ENCODE assay signal across 8 mouse cellular contexts in the genomic region with DNA sequence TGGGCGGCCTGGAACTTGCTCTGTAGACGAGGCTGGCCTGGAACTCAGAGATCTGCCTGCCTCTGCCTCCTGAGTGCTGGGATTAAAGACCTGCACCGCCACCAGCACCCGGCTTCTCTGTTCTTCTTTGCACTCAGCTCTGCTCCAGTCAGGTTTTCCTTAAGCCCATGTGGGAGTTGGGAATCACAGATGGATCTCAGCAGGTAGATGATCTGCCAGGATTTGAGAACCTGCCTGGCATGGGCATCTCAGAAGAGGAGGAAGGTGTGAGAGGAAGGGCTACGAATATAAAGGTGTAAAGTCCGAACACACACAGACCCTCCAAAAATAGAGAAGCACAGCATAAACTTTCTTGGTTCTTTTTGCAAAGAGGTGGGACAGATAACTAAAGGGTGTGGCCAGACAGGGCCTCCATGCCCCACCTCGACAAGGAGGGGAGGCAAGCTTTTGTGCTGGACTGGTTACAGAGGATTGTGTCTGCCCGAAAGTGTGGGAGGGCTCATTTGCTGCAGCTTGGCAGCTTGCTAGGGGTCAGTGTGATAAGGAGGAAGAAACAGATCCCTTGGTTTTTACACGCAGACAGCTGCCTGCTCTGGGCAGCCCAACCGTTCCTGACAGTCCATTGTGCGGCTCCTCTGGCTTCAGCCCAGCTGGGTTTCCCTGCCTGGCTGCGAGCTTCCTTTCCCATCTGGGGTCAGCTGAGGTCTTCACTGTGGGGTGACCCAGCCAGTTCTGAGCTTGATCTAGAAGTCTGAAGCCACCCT. TPM values are rescaled to one million over a fixed set of nuclear protein-coding genes. Genes with fewer than 3 reads are reported as not detected.
DNase-seq lines count a peak whose midpoint lies in the region; ATAC-seq and TF ChIP-seq lines count a peak whose summit lies in the region.

No protein-coding gene starts in this region.

- peak; percentile 60 for ATAC-seq in liver, embryonic 14.5 days (ENCODE audit: insufficient read depth)
- no peak for ATAC-seq in hindbrain, embryonic 12.5 days (ENCODE audit: low FRiP score)

- intact Hi-C loops in heart, postnatal 10 days (cut with DNase I) = no loop called here

- H3K9me3 ChIP-seq in liver, embryonic 14.5 days (ENCODE audit: control insufficient read depth, low read length) = no peaks in the 10 kb centered on the region
- H3K9me3 ChIP-seq in hindbrain, embryonic 12.5 days (replicated peaks) = no peaks in the 10 kb centered on the region

- H3K27me3 ChIP-seq in C2C12 (ENCODE audit: control insufficient read depth, insufficient read depth, insufficient read length) = no peaks in the 10 kb centered on the region
- no peaks in the 10 kb centered on the region for H3K27me3 ChIP-seq in liver, embryonic 14.5 days (ENCODE audit: control insufficient read depth, insufficient read depth, low read length)
- no peaks in the 10 kb centered on the region for H3K27me3 ChIP-seq in hindbrain, embryonic 12.5 days

- H3K4me2 ChIP-seq in liver, embryonic 14.5 days (ENCODE audit: low read depth) = peak overlapping the region; percentile 69
- H3K4me2 ChIP-seq in hindbrain, embryonic 12.5 days (replicated peaks) = no peak overlapping the region

- peak overlapping the region; percentile 56 for H3K9ac ChIP-seq in liver, embryonic 14.5 days (replicated peaks)
- H3K9ac ChIP-seq in hindbrain, embryonic 12.5 days = no peak overlapping the region

- peak; percentile 65 for TF ChIP-seq EP300 in liver, embryonic 14.5 days (IDR thresholded peaks at IDR 0.05; ENCODE audit: low read depth)

- H3K79me2 ChIP-seq in C2C12 (ENCODE audit: control insufficient read depth, insufficient read depth) = peaks cover 86% of the 10 kb centered on the region

- no peaks in the 10 kb centered on the region for H3K36me3 ChIP-seq in C2C12 (ENCODE audit: control insufficient read depth, insufficient read depth)
- H3K36me3 ChIP-seq in liver, embryonic 14.5 days (replicated peaks; ENCODE audit: control insufficient read depth, insufficient read depth, low read depth) = no peaks in the 10 kb centered on the region; the same call in none of the 2 replicates
- peaks cover 8% of the 10 kb centered on the region; the same call in 1 of the 2 replicates for H3K36me3 ChIP-seq in hindbrain, embryonic 12.5 days

- H3K27ac ChIP-seq in liver, embryonic 14.5 days = peak overlapping the region; percentile 88
- no peak overlapping the region; the same call in 1 of the 2 replicates for H3K27ac ChIP-seq in hindbrain, embryonic 12.5 days

- TF ChIP-seq CTCF in C2C12 (IDR thresholded peaks at IDR 0.05; ENCODE audit: control insufficient read depth, insufficient read depth, insufficient read length) = no peak
- TF ChIP-seq CTCF in liver, embryonic 14.5 days (IDR thresholded peaks at IDR 0.05; ENCODE audit: low read depth) = no peak

- peaks cover 81 to 88% of the 10 kb centered on the region in 2 experiments for H3K4me1 ChIP-seq in liver, embryonic 14.5 days (replicated peaks; ENCODE audit: control insufficient read depth in 2 of 2, insufficient read depth in 2 of 2, low read length in 1 of 2)
- H3K4me1 ChIP-seq in hindbrain, embryonic 12.5 days = no peaks in the 10 kb centered on the region

- H3K4me3 ChIP-seq in C2C12 (ENCODE audit: insufficient read depth, poor library complexity, severe bottlenecking) = no peak overlapping the region
- peak overlapping the region; percentile 16 to 30 for H3K4me3 ChIP-seq in liver, embryonic 14.5 days (ENCODE audit: insufficient read depth in 1 of 2, low read depth in 2 of 2, low read length in 2 of 2)
- no peak overlapping the region for H3K4me3 ChIP-seq in hindbrain, embryonic 12.5 days

- peak; percentile 75 for DNase-seq in adipocyte (ENCODE audit: low spot score)
- DNase-seq in embryo, embryonic 11 days = peak; percentile 19
- peak; percentile 93 to 95 for DNase-seq in heart, postnatal 10 days
- DNase-seq in liver, embryonic 14.5 days (ENCODE audit: low read depth in 3 of 3, low spot score in 3 of 3) = peak in 2 of 3 experiments; percentile 60 to 63
- peak; percentile 85 for DNase-seq in testis, postnatal 10 days (ENCODE audit: low spot score)
- no peak for DNase-seq in neural tube, embryonic 10.5 days (ENCODE audit: extremely low spot score, low spot score)

- WGBS in liver, embryonic 14.5 days (ENCODE audit: insufficient replicate concordance) = 27% methylated on average over 12 of the region's 12 CpGs
- WGBS in hindbrain, embryonic 12.5 days = 76% methylated on average over 12 of the region's 12 CpGs

- peak overlapping the region; percentile 12 for H3ac ChIP-seq in C2C12 (ENCODE audit: control insufficient read depth, insufficient read length, low read depth)

- H3K79me3 ChIP-seq in C2C12 (ENCODE audit: low read depth) = peaks cover 9% of the 10 kb centered on the region

TF ChIP-seq in C2C12, 6 proteins besides CTCF, POLR2A, EP300 and RAD21:
- TF ChIP-seq FOSL1 (IDR thresholded peaks at IDR 0.05; ENCODE audit: insufficient read depth, low read length, poor library complexity, severe bottlenecking) (no peak), MYOG (IDR thresholded peaks at IDR 0.05; ENCODE audit: control insufficient read depth, extremely low read depth, insufficient read length) (no peak), MYOD1 (IDR thresholded peaks at IDR 0.05; ENCODE audit: control insufficient read depth, insufficient read length, low read depth) (peak; percentile 32), USF1 (IDR thresholded peaks at IDR 0.05; ENCODE audit: low read depth) (no peak)

RNA-seq across cellular contexts. Expression of a gene that starts 11.6 kb away (rescaled TPM):
- polyA plus RNA-seq in C2C12 (2012; fragmentation: generic; extraction: Trizol) = 23.3 TPM
- total RNA-seq in heart, postnatal 10 days (2021) = 10 to 100 TPM; 34.4 to 45.3 TPM
- 10.6 and 11.7 TPM in 2 replicates for polyA plus RNA-seq in liver, embryonic 14.5 days (2012; rRNA removed)
- polyA plus RNA-seq in liver, embryonic 14.5 days (2014; fragmentation: Nextera tagmentation; extraction: Ambion mirVana) = 9.6 and 11.8 TPM in 2 replicates
- polyA plus RNA-seq in hindbrain, embryonic 12.5 days (2016; fragmentation: Nextera tagmentation; extraction: Ambion mirVana) = 30.4 and 31.2 TPM in 2 replicates

RNA-seq across cellular contexts. Expression of a gene that starts 29.1 kb away (rescaled TPM):
- polyA plus RNA-seq in C2C12 (2012; fragmentation: generic; extraction: Trizol) = 6.4 TPM
- 1 to 10 TPM; 6.8 to 8.6 TPM for total RNA-seq in heart, postnatal 10 days (2021)
- 2.5 and 2.8 TPM in 2 replicates for polyA plus RNA-seq in liver, embryonic 14.5 days (2012; rRNA removed)
- 1.3 and 1.5 TPM in 2 replicates for polyA plus RNA-seq in liver, embryonic 14.5 days (2014; fragmentation: Nextera tagmentation; extraction: Ambion mirVana)
- polyA plus RNA-seq in hindbrain, embryonic 12.5 days (2016; fragmentation: Nextera tagmentation; extraction: Ambion mirVana) = 11.4 and 11.9 TPM in 2 replicates

Comparison
In these comparisons a context has a peak if more than half of its experiments do, and no peak if none do; other contexts are left out.
1. H3K4me3 ChIP-seq: peak in liver, embryonic 14.5 days (2 of 2); none in C2C12 (single experiment) and hindbrain, embryonic 12.5 days (single experiment).